Mouse (Mus musculus) liver, embryonic 16.5 days (tissue): Measurements from ENCODE around the gene Tmem221. TPM values are rescaled to one million over a fixed set of nuclear protein-coding genes. Genes with fewer than 3 reads are reported as not detected.

Experiments used
- ATAC-seq: fragments of 200-750 bp; cut with Nextera tagmentation; 2 replicates; pipeline ENCODE4 v1.8.0; 2017; ENCODE audit warnings: low read depth, mild to moderate bottlenecking, moderate number of reproducible peaks, moderate library complexity
- H3K27ac ChIP-seq: fragments of 300-500 bp; sonication (generic); 2 replicates; pipeline ENCODE4 v1.5.1; 2014; ENCODE audit warnings: mild to moderate bottlenecking, low read length
- H3K27me3 ChIP-seq: fragments of 300-500 bp; sonication (generic); 2 replicates; pipeline ENCODE4 v1.6.1; 2014; ENCODE audit warnings: low read depth, low read length, mixed read lengths; ENCODE audit not compliant: control insufficient read depth, insufficient read depth
- H3K36me3 ChIP-seq: fragments of 300-500 bp; sonication (generic); 2 replicates; pipeline ENCODE4 v1.6.1; 2014; ENCODE audit warnings: mild to moderate bottlenecking; ENCODE audit not compliant: control insufficient read depth, insufficient read depth
- H3K4me1 ChIP-seq: fragments of 300-500 bp; sonication (generic); 2 replicates; pipeline ENCODE4 v1.6.1; 2014; ENCODE audit warnings: low read depth, low read length, mixed read lengths; ENCODE audit not compliant: control insufficient read depth
- H3K4me2 ChIP-seq: fragments of 300-500 bp; sonication (generic); 2 replicates; pipeline ENCODE4 v1.6.1; 2014; ENCODE audit warnings: low read depth, low read length, mixed read lengths
- H3K4me3 ChIP-seq: fragments of 300-500 bp; sonication (generic); 2 replicates; pipeline ENCODE4 v1.5.1; 2014; ENCODE audit warnings: low read depth, mild to moderate bottlenecking, low read length
- H3K9ac ChIP-seq: fragments of 300-500 bp; sonication (generic); 2 replicates; pipeline ENCODE4 v1.6.1; 2014; ENCODE audit warnings: low read depth, low read length
- H3K9me3 ChIP-seq: fragments of 300-500 bp; sonication (generic); replicated peaks from 2 replicates; pipeline ENCODE4 v1.6.1; 2016; ENCODE audit warnings: low read length; ENCODE audit not compliant: control insufficient read depth
- WGBS: fragments of 180-500 bp; shearing (Covaris S2); extraction: QIAGEN DNeasy Blood & Tissue Kit; methylation state at CpG from one replicate; pipeline ENCODE4 v1.1.7; 2014; ENCODE audit not compliant: insufficient replicate concordance; 5-methylcytosine and 5-hydroxymethylcytosine counted together
- polyA plus RNA-seq: library from polyadenylated mRNA; unstranded; fragments of >200 nt; fragmentation: Nextera tagmentation; extraction: Ambion mirVana; gene quantifications from 2 replicates; pipeline ENCODE4 v1.2.1, GENCODE M21; 2015

The Tmem221 gene
- polyA plus RNA-seq, 1 experiment from 2014 or later, result 0.55 TPM

DNA sequence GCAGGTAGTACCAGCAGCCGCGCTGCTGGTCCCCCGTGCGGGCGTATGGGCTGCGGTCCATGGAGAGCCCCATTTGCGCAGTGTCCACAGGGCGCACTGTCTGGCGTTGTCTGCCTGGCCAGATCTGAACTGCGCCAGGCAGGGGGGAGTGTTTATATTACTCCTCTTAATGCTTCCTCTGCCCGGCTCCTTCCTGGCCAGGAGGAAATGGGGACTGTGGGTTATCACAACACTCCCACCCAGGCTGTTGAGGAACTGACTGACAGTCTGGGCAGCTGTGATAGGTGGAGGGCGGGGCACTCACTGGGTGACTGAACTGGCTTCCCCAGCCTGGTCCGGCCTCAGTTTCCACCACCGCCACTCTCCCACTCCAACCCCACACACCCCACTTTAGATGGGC lies 47.0 kb downstream of the Tmem221 start, which contains the start of gene Plvap:
Gene Plvap (minus strand): TSS at position 109 of the 400 bp plus-strand sequence.
- Histone ChIP-seq H3K27ac (no peak within 1 kb of the TSS), H3K4me1 (peaks cover 12% of the 10 kb centered on the region), H3K4me2 (peak within 1 kb of the TSS; percentile 50), H3K4me3 (peak within 1 kb of the TSS; percentile 43), H3K9ac (no peak within 1 kb of the TSS), H3K9me3 (no peaks in the 10 kb centered on the region), H3K27me3 (peaks cover 27% of the 10 kb centered on the region), H3K36me3 (no peaks in the 10 kb centered on the region)
- ATAC-seq, result peak; percentile 81
- WGBS, result 7% methylated on average over 14 of the region's 14 CpGs

DNA sequence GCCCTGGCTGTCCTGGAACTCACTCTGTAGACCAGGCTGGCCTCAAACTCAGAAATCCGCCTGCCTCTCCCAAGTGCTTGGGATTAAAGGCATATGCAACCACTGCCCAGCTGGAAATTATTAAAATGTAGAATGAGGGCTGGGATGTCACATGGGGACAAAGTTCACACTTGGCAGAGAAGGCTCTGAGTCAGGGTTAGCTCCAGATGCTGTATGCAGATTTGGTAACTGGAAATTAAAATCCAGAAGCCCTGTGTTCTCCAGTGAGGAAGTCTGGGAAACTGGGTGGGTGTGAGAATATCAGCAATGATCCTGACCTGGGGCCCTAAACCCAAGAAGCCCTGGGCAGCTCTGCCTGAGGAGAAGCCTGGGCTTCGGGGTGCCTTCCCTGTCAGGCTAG lies 49.4 kb downstream of the Tmem221 start:
- Histone ChIP-seq H3K9ac (no peak overlapping the region), H3K4me3 (no peak overlapping the region), H3K4me1 (peaks cover 12% of the 10 kb centered on the region), H3K27me3 (peaks cover 37% of the 10 kb centered on the region), H3K36me3 (no peaks in the 10 kb centered on the region), H3K27ac (no peak overlapping the region), H3K9me3 (no peaks in the 10 kb centered on the region), H3K4me2 (no peak overlapping the region)
- WGBS, result 72% methylated on average over 2 of the region's 2 CpGs
- no peak for ATAC-seq

DNA sequence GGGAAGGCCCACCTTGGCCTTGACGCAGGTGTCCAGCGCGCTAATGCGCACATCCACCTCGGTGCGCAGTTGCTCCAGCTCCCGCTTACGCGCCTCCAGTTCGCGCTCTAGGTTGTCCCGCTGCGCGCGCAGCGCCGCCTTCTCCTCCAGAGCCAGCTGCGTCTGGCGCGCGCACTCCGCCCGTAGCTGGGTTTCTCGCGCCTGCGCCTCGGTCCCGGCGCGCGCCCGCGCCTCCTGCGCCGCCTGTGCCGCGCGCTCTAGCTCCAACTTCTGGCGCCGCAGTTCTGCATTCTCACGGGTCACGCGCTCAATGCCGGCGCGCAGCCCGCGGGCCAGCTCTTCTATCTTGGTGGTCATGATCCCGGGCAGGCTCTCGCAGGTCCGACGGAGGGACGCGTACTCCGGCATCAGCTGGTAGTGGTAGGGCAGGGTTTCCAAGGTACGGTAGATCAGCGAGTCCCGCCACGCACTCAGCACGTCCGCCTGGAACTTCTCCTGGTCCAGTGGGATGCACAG lies 51.0 kb downstream of the Tmem221 start:
- Histone ChIP-seq H3K4me2 (peak overlapping the region; percentile 47), H3K36me3 (no peaks in the 10 kb centered on the region), H3K27me3 (peaks cover 37% of the 10 kb centered on the region), H3K4me3 (peak overlapping the region; percentile 36), H3K4me1 (peaks cover 12% of the 10 kb centered on the region), H3K9me3 (no peaks in the 10 kb centered on the region), H3K27ac (no peak overlapping the region), H3K9ac (no peak overlapping the region)
- 2% methylated on average over 60 of the region's 61 CpGs for WGBS
- ATAC-seq, result peak; percentile 49

DNA sequence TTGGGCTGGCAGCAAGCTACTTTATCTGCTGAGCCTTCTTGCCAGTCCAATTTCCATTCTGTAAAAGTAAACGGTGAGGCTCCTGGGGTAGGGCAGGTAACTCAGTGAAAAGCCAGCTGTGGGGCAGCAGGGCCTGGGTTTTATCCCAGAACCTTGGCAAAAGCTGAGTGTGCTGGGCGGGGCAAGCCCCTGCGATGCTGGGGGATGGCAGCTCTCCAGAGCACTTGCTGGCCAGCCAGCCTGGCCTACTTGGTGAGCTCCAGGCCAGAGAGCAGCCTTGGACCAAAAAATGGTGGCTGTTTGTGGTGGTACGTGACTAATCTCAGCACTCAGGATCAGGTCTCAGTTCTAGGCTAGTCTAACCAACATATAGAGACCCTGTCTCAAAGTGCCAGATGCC lies 52.7 kb downstream of the Tmem221 start:
- 62% methylated on average over 4 of the region's 4 CpGs for WGBS
- ATAC-seq, result no peak
- H3K36me3 ChIP-seq, result no peaks in the 10 kb centered on the region
- H3K4me3 ChIP-seq, result no peak overlapping the region
- H3K4me1 ChIP-seq, result peaks cover 3% of the 10 kb centered on the region; the same call in 1 of the 2 replicates
- H3K27ac ChIP-seq, result no peak overlapping the region
- no peak overlapping the region for H3K4me2 ChIP-seq
- H3K9me3 ChIP-seq, result no peaks in the 10 kb centered on the region
- no peak overlapping the region for H3K9ac ChIP-seq
- peaks cover 37% of the 10 kb centered on the region for H3K27me3 ChIP-seq

DNA sequence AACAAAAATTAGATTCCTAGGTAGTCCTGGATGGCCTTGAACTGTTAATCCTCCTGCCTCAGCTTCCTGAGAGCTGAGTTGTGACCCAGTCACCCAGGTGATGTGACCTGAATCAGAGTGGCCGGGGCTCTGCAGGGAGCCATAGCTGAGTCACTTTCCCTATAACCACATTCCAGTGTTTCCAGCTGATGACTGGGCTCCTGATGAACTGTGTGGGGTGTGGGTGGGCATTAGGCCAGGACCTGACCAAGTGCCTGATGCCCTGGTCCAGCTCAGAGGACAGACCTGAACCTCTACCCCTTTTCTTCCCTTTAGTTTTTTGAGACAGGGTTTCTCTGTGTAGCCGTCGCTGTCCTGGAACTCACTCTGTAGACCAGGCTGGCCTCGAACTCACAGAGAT lies 53.3 kb downstream of the Tmem221 start:
- Histone ChIP-seq H3K9me3 (no peaks in the 10 kb centered on the region), H3K4me1 (peaks cover 3% of the 10 kb centered on the region; the same call in 1 of the 2 replicates), H3K36me3 (no peaks in the 10 kb centered on the region), H3K9ac (no peak overlapping the region), H3K27ac (no peak overlapping the region), H3K4me3 (no peak overlapping the region), H3K27me3 (peaks cover 37% of the 10 kb centered on the region), H3K4me2 (no peak overlapping the region)
- WGBS, result 69% methylated on average over 4 of the region's 4 CpGs
- ATAC-seq, result no peak

DNA sequence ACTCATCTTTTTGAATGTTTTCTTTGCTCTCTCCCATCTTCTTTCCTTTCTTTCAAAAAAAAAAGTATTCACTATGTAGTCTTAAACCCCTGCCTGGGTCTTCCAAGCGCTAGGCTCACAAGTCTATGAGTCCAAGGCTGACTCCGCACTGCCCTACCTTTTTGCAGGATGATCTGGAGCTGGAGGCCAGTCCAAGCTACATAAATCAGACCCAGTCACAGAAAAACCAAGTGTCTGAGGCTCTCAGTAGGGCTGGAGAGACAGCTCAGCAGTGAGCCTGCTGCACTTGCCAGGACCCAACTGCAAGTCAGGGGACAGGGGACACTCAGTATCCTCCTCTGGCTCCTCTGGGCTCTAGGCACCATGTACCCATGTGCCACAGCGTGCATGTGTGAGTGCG lies 54.3 kb downstream of the Tmem221 start:
- 79% methylated on average over 4 of the region's 4 CpGs for WGBS

More for the DNA sequence above, 54.3 kb downstream of the Tmem221 start:
- Histone ChIP-seq H3K9ac (no peak overlapping the region), H3K4me1 (peaks cover 3% of the 10 kb centered on the region; the same call in 1 of the 2 replicates), H3K4me2 (no peak overlapping the region), H3K27me3 (peaks cover 33% of the 10 kb centered on the region), H3K9me3 (no peaks in the 10 kb centered on the region), H3K4me3 (no peak overlapping the region), H3K36me3 (no peaks in the 10 kb centered on the region), H3K27ac (no peak overlapping the region)
- ATAC-seq, result no peak

Other genes with a start within 250 kb of the Tmem221 start
- 40.7 and 41.2 TPM in 2 replicates for gene Use1, start 192.0 kb downstream of the Tmem221 start, polyA plus RNA-seq
- 3.9 and 4.7 TPM in 2 replicates for gene Ocel1, start 187.6 kb downstream of the Tmem221 start, polyA plus RNA-seq
- gene Nr2f6, start 176.9 kb downstream of the Tmem221 start, polyA plus RNA-seq, result 13.9 and 17.2 TPM in 2 replicates
- 4.2 and 4.3 TPM in 2 replicates for gene Ushbp1, start 163.1 kb downstream of the Tmem221 start, polyA plus RNA-seq
- 46.6 and 48.2 TPM in 2 replicates for gene Babam1, start 162.0 kb downstream of the Tmem221 start, polyA plus RNA-seq
- gene Ankle1, start 152.9 kb downstream of the Tmem221 start, polyA plus RNA-seq, result 39.8 and 48.1 TPM in 2 replicates
- 5.0 and 5.7 TPM in 2 replicates for gene Abhd8, start 95.2 kb downstream of the Tmem221 start, polyA plus RNA-seq
- 87.3 and 88.6 TPM in 2 replicates for gene Mrpl34, start 93.9 kb downstream of the Tmem221 start, polyA plus RNA-seq
- gene Dda1, start 89.7 kb downstream of the Tmem221 start, polyA plus RNA-seq, result 32.1 and 32.8 TPM in 2 replicates
- 0.07 and 0.14 TPM in 2 replicates for gene Ano8, start 72.9 kb downstream of the Tmem221 start, polyA plus RNA-seq
- 5.3 and 5.4 TPM in 2 replicates for gene Gtpbp3, start 70.8 kb downstream of the Tmem221 start, polyA plus RNA-seq
- 18.2 and 20.3 TPM in 2 replicates for gene Plvap, start 47.1 kb downstream of the Tmem221 start, polyA plus RNA-seq
- 0.19 and 0.20 TPM in 2 replicates for gene Ccdc194, start 33.2 kb downstream of the Tmem221 start, polyA plus RNA-seq
- gene Bst2, start 21.4 kb downstream of the Tmem221 start, polyA plus RNA-seq, result 24.5 and 27.0 TPM in 2 replicates
- 30.2 and 32.5 TPM in 2 replicates for gene Mvb12a, start 15.9 kb downstream of the Tmem221 start, polyA plus RNA-seq
- 0.05 TPM in 1 of 2 replicates, not detected in the other for gene Nxnl1, start 7.7 kb upstream of the Tmem221 start, polyA plus RNA-seq
- 2.8 and 3.2 TPM in 2 replicates for gene Slc27a1, start 10.0 kb upstream of the Tmem221 start, polyA plus RNA-seq
- gene Pgls, start 33.3 kb upstream of the Tmem221 start, polyA plus RNA-seq, result 81.3 and 93.9 TPM in 2 replicates
- gene Fam129c, start 38.8 kb upstream of the Tmem221 start, polyA plus RNA-seq, result 1.6 and 2.1 TPM in 2 replicates
- gene Colgalt1, start 52.1 kb upstream of the Tmem221 start, polyA plus RNA-seq, result 18.5 and 22.5 TPM in 2 replicates
- gene Unc13a, start 112.9 kb upstream of the Tmem221 start, polyA plus RNA-seq, result 0.15 and 0.20 TPM in 2 replicates
- 5.7 and 6.3 TPM in 2 replicates for gene Jak3, start 117.4 kb upstream of the Tmem221 start, polyA plus RNA-seq
- gene Insl3, start 130.3 kb upstream of the Tmem221 start, polyA plus RNA-seq, result 1.6 and 2.2 TPM in 2 replicates
- gene B3gnt3, start 142.9 kb upstream of the Tmem221 start, polyA plus RNA-seq, result 4.9 and 5.5 TPM in 2 replicates
- 21.1 and 24.5 TPM in 2 replicates for gene Fcho1, start 166.8 kb upstream of the Tmem221 start, polyA plus RNA-seq